Mouse (Mus musculus): Measurements from ENCODE around the gene Nsmf. TPM values are rescaled to one million over a fixed set of nuclear protein-coding genes. Genes with fewer than 3 reads are reported as not detected.

Gene Nsmf
- polyA plus RNA-seq (2015; fragmentation: Nextera tagmentation; extraction: Ambion mirVana), result 93.0 and 97.2 TPM in 2 replicates

- WGBS, result 5% methylated on average over 47 of the region's 47 CpGs
- Histone ChIP-seq H3K4me1 (peaks cover 19% of the 10 kb centered on the region), H3K4me3 (replicated peaks) (peak within 1 kb of the TSS; percentile 84), H3K27me3 (no peaks in the 10 kb centered on the region), H3K9me3 (replicated peaks) (no peaks in the 10 kb centered on the region), H3K27ac (replicated peaks) (no peak within 1 kb of the TSS; the same call in 1 of the 2 replicates), H3K9ac (peak within 1 kb of the TSS; percentile 87), H3K36me3 (peaks cover 18% of the 10 kb centered on the region; the same call in 1 of the 2 replicates), H3K4me2 (replicated peaks) (peak within 1 kb of the TSS; percentile 84)
- peak; percentile 85 for ATAC-seq (ENCODE audit: insufficient number of reproducible peaks, low FRiP score, low TSS enrichment, low read depth)
Observed at GRCm38 (mm10) chr2:25054221-25055067, at the start of gene Nsmf. Gene Nsmf (plus strand): TSS chr2:25054355.

- no peak overlapping the region for H3K4me2 ChIP-seq (replicated peaks)
- no peak overlapping the region for H3K9ac ChIP-seq
- H3K4me1 ChIP-seq, result no peaks in the 10 kb centered on the region
- WGBS, result 86% methylated on average over 1 of the region's 1 CpGs
- H3K36me3 ChIP-seq, result 0 out of 2 replicates have a peak, but pooled peaks cover 2% of the 10 kb centered on the region
- no peak for ATAC-seq (ENCODE audit: insufficient number of reproducible peaks, low FRiP score, low TSS enrichment, low read depth)
- H3K9me3 ChIP-seq (replicated peaks), result no peaks in the 10 kb centered on the region
- H3K27ac ChIP-seq (replicated peaks), result no peak overlapping the region
- no peaks in the 10 kb centered on the region for H3K27me3 ChIP-seq
- no peak overlapping the region for H3K4me3 ChIP-seq (replicated peaks)
Observed at GRCm38 (mm10) chr2:25006767-25007166, 47.4 kb upstream of the Nsmf start.

GRCm38 (mm10) chr2:25008250-25008649 lies 45.9 kb upstream of the Nsmf start:
- Histone ChIP-seq H3K9me3 (replicated peaks) (no peaks in the 10 kb centered on the region), H3K27ac (replicated peaks) (no peak overlapping the region), H3K36me3 (no peaks in the 10 kb centered on the region), H3K4me1 (no peaks in the 10 kb centered on the region), H3K4me2 (replicated peaks) (no peak overlapping the region), H3K4me3 (replicated peaks) (no peak overlapping the region), H3K27me3 (no peaks in the 10 kb centered on the region), H3K9ac (no peak overlapping the region)
- ATAC-seq (ENCODE audit: insufficient number of reproducible peaks, low FRiP score, low TSS enrichment, low read depth), result no peak

- H3K9me3 ChIP-seq (replicated peaks), result no peaks in the 10 kb centered on the region
- H3K4me2 ChIP-seq (replicated peaks), result no peak overlapping the region
- 89% methylated on average over 1 of the region's 1 CpGs for WGBS
- no peak for ATAC-seq (ENCODE audit: insufficient number of reproducible peaks, low FRiP score, low TSS enrichment, low read depth)
- H3K27me3 ChIP-seq, result no peaks in the 10 kb centered on the region
- no peak overlapping the region for H3K4me3 ChIP-seq (replicated peaks)
- no peaks in the 10 kb centered on the region for H3K4me1 ChIP-seq
- no peak overlapping the region for H3K9ac ChIP-seq
- 0 out of 2 replicates have a peak, but pooled peaks cover 3% of the 10 kb centered on the region for H3K36me3 ChIP-seq
- H3K27ac ChIP-seq (replicated peaks), result no peak overlapping the region
Observed at GRCm38 (mm10) chr2:25022678-25023077, 31.5 kb upstream of the Nsmf start.

GRCm38 (mm10) chr2:25025109-25025508 lies 29.0 kb upstream of the Nsmf start:
- Histone ChIP-seq H3K36me3 (no peaks in the 10 kb centered on the region), H3K9ac (no peak overlapping the region), H3K27ac (replicated peaks) (no peak overlapping the region), H3K4me2 (replicated peaks) (no peak overlapping the region), H3K4me1 (no peaks in the 10 kb centered on the region), H3K9me3 (replicated peaks) (no peaks in the 10 kb centered on the region), H3K27me3 (no peaks in the 10 kb centered on the region), H3K4me3 (replicated peaks) (no peak overlapping the region)
- WGBS, result 78% methylated on average over 1 of the region's 1 CpGs
- ATAC-seq (ENCODE audit: insufficient number of reproducible peaks, low FRiP score, low TSS enrichment, low read depth), result no peak

- ATAC-seq (ENCODE audit: insufficient number of reproducible peaks, low FRiP score, low TSS enrichment, low read depth), result no peak
- Histone ChIP-seq H3K4me3 (replicated peaks) (no peak overlapping the region), H3K27me3 (no peaks in the 10 kb centered on the region), H3K4me2 (replicated peaks) (no peak overlapping the region), H3K36me3 (no peaks in the 10 kb centered on the region), H3K27ac (replicated peaks) (no peak overlapping the region), H3K9me3 (replicated peaks) (no peaks in the 10 kb centered on the region), H3K9ac (no peak overlapping the region), H3K4me1 (no peaks in the 10 kb centered on the region)
- WGBS, result 89% methylated on average over 4 of the region's 4 CpGs
Observed at GRCm38 (mm10) chr2:25034994-25035393, 19.2 kb upstream of the Nsmf start.

GRCm38 (mm10) chr2:25040089-25040488 lies 14.1 kb upstream of the Nsmf start:
- Histone ChIP-seq H3K4me3 (replicated peaks) (no peak overlapping the region), H3K27ac (replicated peaks) (no peak overlapping the region), H3K9ac (no peak overlapping the region), H3K9me3 (replicated peaks) (no peaks in the 10 kb centered on the region), H3K36me3 (no peaks in the 10 kb centered on the region), H3K27me3 (no peaks in the 10 kb centered on the region), H3K4me1 (no peaks in the 10 kb centered on the region), H3K4me2 (replicated peaks) (no peak overlapping the region)
- no peak for ATAC-seq (ENCODE audit: insufficient number of reproducible peaks, low FRiP score, low TSS enrichment, low read depth)
- 85% methylated on average over 5 of the region's 5 CpGs for WGBS

GRCm38 (mm10) chr2:25050921-25051320 lies 3.2 kb upstream of the Nsmf start:
- no peaks in the 10 kb centered on the region for H3K9me3 ChIP-seq (replicated peaks)
- no peak overlapping the region for H3K27ac ChIP-seq (replicated peaks)
- no peak overlapping the region for H3K4me3 ChIP-seq (replicated peaks)
- H3K36me3 ChIP-seq, result no peaks in the 10 kb centered on the region
- ATAC-seq (ENCODE audit: insufficient number of reproducible peaks, low FRiP score, low TSS enrichment, low read depth), result no peak
- H3K4me2 ChIP-seq (replicated peaks), result no peak overlapping the region
- peaks cover 19% of the 10 kb centered on the region for H3K4me1 ChIP-seq
- WGBS, result 88% methylated on average over 7 of the region's 7 CpGs
- H3K27me3 ChIP-seq, result no peaks in the 10 kb centered on the region
- no peak overlapping the region for H3K9ac ChIP-seq

GRCm38 (mm10) chr2:25051450-25051849 lies 2.7 kb upstream of the Nsmf start:
- Histone ChIP-seq H3K9ac (no peak overlapping the region), H3K4me3 (replicated peaks) (no peak overlapping the region), H3K27me3 (no peaks in the 10 kb centered on the region), H3K4me2 (replicated peaks) (no peak overlapping the region), H3K27ac (replicated peaks) (no peak overlapping the region), H3K9me3 (replicated peaks) (no peaks in the 10 kb centered on the region), H3K36me3 (no peaks in the 10 kb centered on the region), H3K4me1 (peaks cover 19% of the 10 kb centered on the region)
- WGBS, result 82% methylated on average over 8 of the region's 8 CpGs
- ATAC-seq (ENCODE audit: insufficient number of reproducible peaks, low FRiP score, low TSS enrichment, low read depth), result no peak

- no peak overlapping the region for H3K9ac ChIP-seq
- H3K4me3 ChIP-seq (replicated peaks), result no peak overlapping the region
- no peak for ATAC-seq (ENCODE audit: insufficient number of reproducible peaks, low FRiP score, low TSS enrichment, low read depth)
- peaks cover 11% of the 10 kb centered on the region; the same call in 1 of the 2 replicates for H3K36me3 ChIP-seq
- H3K27ac ChIP-seq (replicated peaks), result no peak overlapping the region
- peaks cover 19% of the 10 kb centered on the region for H3K4me1 ChIP-seq
- no peak overlapping the region for H3K4me2 ChIP-seq (replicated peaks)
- H3K9me3 ChIP-seq (replicated peaks), result no peaks in the 10 kb centered on the region
- 85% methylated on average over 6 of the region's 6 CpGs for WGBS
- H3K27me3 ChIP-seq, result no peaks in the 10 kb centered on the region
Observed at GRCm38 (mm10) chr2:25053101-25053500, 1.1 kb upstream of the Nsmf start.

GRCm38 (mm10) chr2:25055068-25055405 lies 882 bp downstream of the Nsmf start:
- H3K27me3 ChIP-seq, result no peaks in the 10 kb centered on the region
- H3K4me1 ChIP-seq, result peaks cover 19% of the 10 kb centered on the region
- H3K4me2 ChIP-seq (replicated peaks), result peak overlapping the region; percentile 84
- H3K9me3 ChIP-seq (replicated peaks), result no peaks in the 10 kb centered on the region
- H3K9ac ChIP-seq, result peak overlapping the region; percentile 87
- peaks cover 23% of the 10 kb centered on the region for H3K36me3 ChIP-seq
- peak overlapping the region; percentile 84 for H3K4me3 ChIP-seq (replicated peaks)
- 46% methylated on average over 2 of the region's 2 CpGs for WGBS
- no peak; the same call in 1 of the 2 replicates for ATAC-seq (ENCODE audit: insufficient number of reproducible peaks, low FRiP score, low TSS enrichment, low read depth)
- no peak overlapping the region; the same call in 1 of the 2 replicates for H3K27ac ChIP-seq (replicated peaks)
